In genomic region chr9:61330747-61331146, GRCm38 (mm10) we compare ENCODE assay signal across 22 mouse cellular contexts.
"Had no signal": no experiment of that assay in that cellular context is flagged by ENCODE, and none has a peak within 500 bp of the region (broad histone marks: within the 10 kb centered on the region; RNA-seq: fewer than 3 reads in every experiment).

No protein-coding gene starts in this region.

- H3K36me3 ChIP-seq: heart, embryonic 13.5 days; heart, embryonic 15.5 days; hindbrain, embryonic 13.5 days; hindbrain, embryonic 15.5 days; limb, embryonic 10.5 days; limb, embryonic 12.5 days; liver, embryonic 13.5 days had no signal

- H3K27ac ChIP-seq: gastrocnemius, adult 2 months; heart, adult 2 months; heart, embryonic 13.5 days; heart, embryonic 15.5 days; hindbrain, embryonic 13.5 days; hindbrain, embryonic 15.5 days; left cerebral cortex, adult 2 months; limb, embryonic 10.5 days; limb, embryonic 12.5 days; liver, embryonic 13.5 days had no signal

- H3K4me2 ChIP-seq: heart, embryonic 11.5 days; heart, embryonic 13.5 days; heart, embryonic 15.5 days; hindbrain, embryonic 13.5 days; hindbrain, embryonic 15.5 days; limb, embryonic 12.5 days; liver, embryonic 11.5 days; liver, embryonic 13.5 days had no signal

- H3K9ac ChIP-seq: heart, embryonic 13.5 days; heart, embryonic 15.5 days; hindbrain, embryonic 13.5 days; hindbrain, embryonic 15.5 days; limb, embryonic 12.5 days; liver, embryonic 13.5 days had no signal

- DNase-seq: gastrocnemius, adult 2 months; gastrocnemius, postnatal 10 days; gastrocnemius, postnatal 25 days; heart, adult 2 months; heart, postnatal 14 days; heart, postnatal 36 days; kidney, adult 18-20 months; kidney, adult 8-10 months; kidney, postnatal 14 days; kidney, postnatal 36 days; liver; liver, embryonic 13.5 days had no signal

- ATAC-seq: intestine, embryonic 16.5 days had no signal

- H3K9me3 ChIP-seq: heart, embryonic 13.5 days; heart, embryonic 15.5 days; hindbrain, embryonic 13.5 days; hindbrain, embryonic 15.5 days; limb, embryonic 10.5 days; limb, embryonic 12.5 days; liver, embryonic 13.5 days had no signal

- H3K4me3 ChIP-seq: gastrocnemius, adult 2 months; heart, adult 2 months; heart, embryonic 13.5 days; heart, embryonic 15.5 days; hindbrain, embryonic 13.5 days; hindbrain, embryonic 15.5 days; left cerebral cortex, adult 2 months; limb, embryonic 10.5 days; limb, embryonic 12.5 days; liver, embryonic 13.5 days had no signal
